Mouse (Mus musculus): ENCODE measurements at regions not wholly inside any gene's neighbourhood (a gene's known extent, or its start where the extent isn't known, plus 50 kb on each side); places are given as distances from the start of the nearest gene placed in this dataset.

DNA sequence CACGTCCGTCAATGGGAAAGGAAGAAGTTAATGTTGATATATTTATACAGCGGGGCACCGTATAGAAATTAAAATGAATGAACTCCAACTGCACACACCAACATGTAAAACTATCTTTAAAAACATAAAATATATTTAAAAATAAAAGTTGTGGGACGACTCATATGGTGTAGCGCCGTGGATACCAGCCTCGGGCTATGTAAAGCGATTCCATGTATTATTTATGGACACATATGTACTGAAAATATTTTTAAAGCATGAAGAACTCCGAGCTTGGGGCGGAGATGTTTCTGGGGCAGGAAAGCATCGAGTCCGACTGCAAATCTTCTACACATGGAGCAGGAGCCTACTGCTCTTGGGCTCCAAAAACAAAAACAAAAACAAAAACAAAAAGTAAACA lies 182.4 kb downstream of the Cryba4 start:
- intact Hi-C loops (cut with DNase I): loop anchor here (10.0 kb wide), 1 partner anchor 655 kb away; the partner anchor contains the start of gene Mn1

DNA sequence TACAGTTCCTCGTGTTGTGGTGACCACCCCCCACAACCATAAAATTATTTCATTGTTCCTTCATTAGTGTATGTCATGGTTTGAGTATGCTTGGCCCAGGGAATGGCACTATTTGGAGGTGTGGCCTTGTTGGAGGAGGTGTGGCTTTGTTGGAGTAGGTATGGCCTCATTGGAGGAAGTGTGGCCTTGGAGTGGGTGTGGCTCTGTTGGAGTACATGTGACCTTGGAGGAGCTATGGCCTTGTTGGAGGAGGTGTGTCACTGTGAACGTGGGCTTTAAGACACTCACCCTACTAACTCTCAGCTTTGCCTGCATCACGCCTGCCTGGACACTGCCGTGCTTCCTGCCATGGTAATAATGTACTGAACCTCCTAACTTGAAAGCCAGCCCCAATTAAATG lies 179.9 kb downstream of the Cryba4 start:
- no peak for DNase-seq
- intact Hi-C loops (cut with DNase I): loop anchor here (10.0 kb wide), 1 partner anchor 658 kb away; the partner anchor contains the start of gene Mn1

More for the DNA sequence above, 182.4 kb downstream of the Cryba4 start:
- DNase-seq: no peak

DNA sequence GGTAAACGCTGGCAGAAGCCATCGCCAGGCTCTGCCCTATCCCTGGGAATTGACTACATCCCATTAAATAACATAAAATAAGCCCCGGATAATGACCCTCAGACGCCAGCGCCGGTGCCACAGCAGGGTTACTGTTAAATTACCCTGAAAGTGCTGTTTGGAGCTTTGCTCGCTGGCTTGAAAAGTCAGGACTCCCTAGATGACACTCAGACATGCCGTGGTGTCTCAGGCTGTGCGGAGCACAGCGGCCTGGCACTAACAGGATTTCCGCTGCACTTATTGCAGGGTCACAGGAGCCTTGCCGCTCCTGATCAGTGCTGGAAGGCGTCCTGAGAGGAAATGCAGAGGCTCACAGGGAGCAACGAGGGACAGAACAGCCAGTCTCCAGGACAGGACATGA lies 175.2 kb downstream of the Cryba4 start:
- intact Hi-C loops (cut with DNase I): loop anchor here (10.0 kb wide), 1 partner anchor 662 kb away; the partner anchor contains the start of gene Mn1

DNA sequence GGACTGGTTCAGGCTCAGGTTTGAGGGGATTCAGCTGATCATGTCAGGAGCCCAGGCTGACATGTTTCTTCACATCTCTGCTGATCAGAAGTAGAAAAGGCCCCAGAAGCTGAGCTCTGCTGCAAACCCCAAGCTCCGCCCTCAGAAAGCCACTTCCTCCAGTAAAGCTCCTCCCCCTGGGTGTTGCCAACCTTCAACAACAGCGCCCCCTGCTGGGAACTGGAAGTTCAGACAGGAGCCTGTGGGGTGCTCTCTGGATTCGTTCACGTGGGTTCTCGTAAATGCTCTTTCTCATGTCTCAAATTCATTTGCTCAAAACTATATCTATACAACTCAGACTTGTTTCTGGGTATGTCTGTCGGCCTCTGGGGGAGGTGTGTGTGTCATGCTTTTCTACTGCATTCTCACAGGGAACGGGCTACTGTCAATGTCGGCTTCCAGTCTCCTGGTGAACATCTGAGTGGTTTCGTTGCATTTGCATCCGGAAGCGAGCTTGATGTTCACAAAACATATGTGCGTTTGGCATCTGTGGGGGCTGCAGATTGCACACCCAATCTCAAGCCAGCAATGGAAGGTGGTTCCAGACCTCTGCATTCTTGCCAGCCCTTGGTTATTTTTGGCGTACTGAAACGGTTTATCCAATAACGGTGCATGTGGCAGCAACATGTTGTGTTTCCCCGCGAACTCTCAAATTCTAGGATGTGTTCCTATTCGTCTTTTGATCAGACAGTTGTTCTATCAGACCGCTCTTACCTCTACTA lies 174.3 kb downstream of the Cryba4 start:
- intact Hi-C loops (cut with DNase I): loop anchor here (10.0 kb wide), 1 partner anchor 663 kb away; the partner anchor contains the start of gene Mn1
- DNase-seq: peak in 1 of 2 experiments; percentile 32

More for the DNA sequence above, 175.2 kb downstream of the Cryba4 start:
- DNase-seq: no peak

DNA sequence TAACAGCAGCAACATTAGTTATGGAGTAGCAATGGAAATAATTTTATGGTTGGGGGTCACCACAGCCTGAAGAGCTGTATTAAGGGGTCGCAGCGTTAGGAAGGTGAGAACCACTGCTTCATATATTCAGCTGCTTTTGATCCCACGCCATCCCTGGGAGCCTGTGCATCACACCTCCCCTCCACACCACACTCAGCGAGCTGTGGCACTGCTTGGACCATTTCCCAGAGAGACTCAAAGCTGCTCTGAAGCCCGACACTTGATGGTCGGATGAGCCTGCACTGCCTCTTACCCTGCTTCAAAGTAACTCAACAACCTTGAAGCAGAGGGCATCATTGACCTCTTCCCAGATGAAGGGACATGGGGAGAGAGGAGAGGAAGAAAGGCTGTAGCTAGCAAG lies 171.3 kb downstream of the Cryba4 start:
- intact Hi-C loops (cut with DNase I): no loop called here
- DNase-seq: no peak

DNA sequence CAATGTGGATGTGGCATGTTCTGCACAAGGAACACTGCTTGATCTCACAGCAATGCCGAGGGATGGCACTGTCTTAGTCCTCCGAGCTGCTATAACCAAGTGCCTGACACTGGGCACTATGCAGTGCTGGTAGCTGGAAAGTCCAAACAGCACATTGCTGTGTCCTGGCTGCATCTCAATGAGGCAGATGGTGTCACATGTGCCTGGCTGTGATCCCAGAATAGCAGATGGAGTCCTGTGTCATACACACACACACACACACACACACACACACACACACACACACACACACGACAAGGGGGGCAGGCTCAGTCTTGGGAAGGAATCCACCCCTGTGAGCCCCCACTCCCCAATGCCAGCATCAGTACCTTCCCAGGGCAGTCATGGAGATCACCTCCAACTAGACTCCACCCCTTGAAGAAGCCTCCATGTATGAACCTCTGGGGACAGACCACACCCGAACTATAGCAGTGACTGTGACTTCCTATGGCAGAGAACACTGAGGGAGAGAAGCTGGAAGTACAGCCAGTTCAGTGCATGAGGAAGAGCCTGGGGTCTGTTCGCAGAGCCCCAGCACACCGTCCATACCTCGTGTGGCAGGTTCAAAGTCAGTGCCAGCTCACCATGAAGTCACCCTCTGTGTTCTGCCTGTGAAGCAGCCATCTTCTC lies 160.3 kb downstream of the Cryba4 start:
- peak; percentile 71 to 75 for DNase-seq
- intact Hi-C loops (cut with DNase I): no loop called here

DNA sequence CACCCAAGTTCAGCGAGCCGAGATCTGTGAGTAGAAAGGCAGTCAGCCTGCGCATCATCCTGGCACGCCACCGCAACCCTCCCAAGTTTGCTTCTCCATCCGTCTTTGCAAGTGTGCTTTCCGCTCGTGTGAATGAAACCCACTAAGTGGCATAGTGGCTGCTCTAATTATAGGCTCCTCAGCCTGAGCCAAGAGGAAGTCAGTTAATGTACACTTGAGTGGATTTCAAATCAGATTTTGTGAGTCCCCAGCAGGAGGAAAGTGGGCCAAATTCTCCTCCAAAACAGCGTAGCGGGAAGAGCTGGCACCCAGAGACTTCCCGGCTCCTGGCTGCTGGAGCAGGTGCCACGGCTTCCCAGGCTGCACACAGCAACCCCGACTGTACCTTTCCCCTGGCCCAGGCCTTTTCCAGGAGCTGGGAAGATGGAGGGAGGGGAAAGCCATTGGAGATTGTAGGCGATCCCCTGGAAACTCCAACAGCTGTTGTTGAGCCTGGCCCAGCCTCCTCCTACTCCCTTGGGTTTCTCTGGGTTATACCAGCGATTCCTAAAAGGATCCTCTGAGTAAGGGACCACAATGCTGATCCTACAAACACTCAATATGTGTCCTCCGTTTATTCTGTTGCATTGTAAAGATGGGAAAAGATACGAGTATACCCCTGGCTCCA lies 158.3 kb downstream of the Cryba4 start:
- peak in 1 of 2 experiments; percentile 11 for DNase-seq
- intact Hi-C loops (cut with DNase I): no loop called here

DNA sequence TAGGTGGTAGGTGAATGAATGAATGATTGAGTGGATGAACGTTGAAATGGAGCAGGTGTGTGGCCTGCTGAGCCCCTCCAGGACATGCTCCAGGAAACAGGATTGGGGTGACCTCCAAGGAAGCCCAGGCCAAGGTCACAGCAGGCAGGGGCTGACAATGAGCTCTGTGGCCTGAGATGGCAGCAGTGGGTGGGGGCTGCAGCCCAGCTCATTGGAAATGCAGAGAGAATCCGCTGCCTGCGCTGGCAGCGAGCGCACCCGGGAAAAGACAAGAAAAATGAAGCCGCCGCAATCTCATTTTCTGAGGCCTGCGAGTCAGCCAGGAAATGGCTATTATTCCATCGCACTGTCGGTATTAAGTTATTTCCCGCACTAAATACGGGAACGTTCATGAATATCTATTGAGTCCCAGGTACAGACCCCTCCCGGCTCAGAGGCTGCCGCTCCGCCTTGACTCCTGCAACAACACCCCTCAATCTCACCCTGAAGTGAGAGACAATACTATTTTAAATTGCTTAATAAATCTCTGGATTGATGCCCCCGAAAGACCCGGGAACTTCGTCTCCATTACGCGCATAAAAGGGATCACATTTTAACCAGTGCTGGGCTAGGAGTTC lies 153.7 kb downstream of the Cryba4 start:
- intact Hi-C loops (cut with DNase I): no loop called here
- DNase-seq: no peak

DNA sequence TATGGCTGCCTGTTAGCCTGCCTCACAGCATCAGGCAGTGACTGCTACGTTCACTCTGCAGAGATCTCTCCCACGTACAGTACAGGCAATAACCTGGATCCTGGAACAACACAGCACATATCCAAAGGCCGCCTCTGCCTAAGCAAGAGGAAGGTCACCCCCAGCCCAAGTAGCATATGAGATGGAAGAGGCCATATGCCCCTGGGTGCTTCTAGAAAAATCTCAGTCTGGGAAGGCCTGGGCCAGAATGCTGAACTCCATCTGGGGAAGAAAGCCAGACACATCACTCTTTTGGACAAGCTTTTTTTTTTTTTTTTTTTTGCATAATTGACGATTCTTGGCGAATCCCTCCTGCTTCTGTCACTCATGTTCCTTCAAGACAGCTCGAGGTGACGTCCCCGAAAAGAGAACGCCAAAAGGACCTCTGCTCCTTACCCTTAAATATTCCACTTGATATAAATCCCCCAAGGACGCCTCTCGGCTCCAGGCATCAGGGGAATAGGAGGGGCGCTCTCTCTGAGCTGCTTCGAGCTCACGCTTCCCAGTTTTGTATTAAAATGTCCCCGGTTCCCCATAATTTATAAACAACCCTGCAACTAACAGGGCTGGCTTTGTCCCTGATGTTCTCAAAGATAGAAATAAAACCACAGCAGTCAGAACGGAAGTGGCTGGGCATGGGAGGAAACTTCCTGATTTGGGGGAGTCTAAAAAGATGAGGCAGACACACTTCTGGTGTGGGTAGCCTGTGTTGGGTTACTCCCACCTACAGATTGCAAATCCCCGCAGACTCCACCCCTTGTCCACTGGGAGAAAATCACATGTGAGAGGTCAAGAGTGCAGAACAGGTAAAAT lies 150.4 kb downstream of the Cryba4 start:
- DNase-seq: peak in 1 of 2 experiments; percentile 16
- intact Hi-C loops (cut with DNase I): no loop called here

DNA sequence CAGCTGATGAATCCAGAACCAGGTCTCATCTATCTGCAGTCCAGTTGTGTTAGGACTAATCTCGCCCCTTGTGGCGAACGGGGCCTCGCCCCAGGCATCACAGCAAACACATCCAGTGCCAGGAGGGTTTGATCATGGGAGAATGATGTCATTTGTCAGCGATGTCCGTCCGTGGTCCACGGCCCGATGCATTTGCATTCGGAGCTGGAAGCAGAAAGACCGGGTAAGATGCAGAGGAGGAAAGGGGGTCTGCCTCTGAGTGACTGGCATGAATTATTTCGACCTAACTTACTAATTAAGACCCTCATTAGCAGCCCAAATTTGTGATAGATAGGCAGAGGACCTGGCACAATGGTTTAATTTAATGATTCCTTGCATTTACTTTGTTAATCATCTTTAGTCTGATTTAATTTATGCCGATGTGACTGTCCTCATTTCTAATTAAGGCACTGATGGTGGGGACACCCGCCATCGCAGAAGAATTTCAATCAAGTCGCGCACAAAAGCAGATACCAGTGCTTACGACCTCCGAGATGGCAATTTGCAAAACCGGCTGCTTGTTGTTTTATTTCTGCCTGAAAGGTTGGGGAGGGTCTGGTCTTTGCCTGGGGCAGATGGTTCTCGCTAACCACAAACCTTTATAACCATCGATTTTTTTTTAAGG lies 141.9 kb downstream of the Cryba4 start:
- peak; percentile 18 to 27 for DNase-seq
- intact Hi-C loops (cut with DNase I): no loop called here

DNA sequence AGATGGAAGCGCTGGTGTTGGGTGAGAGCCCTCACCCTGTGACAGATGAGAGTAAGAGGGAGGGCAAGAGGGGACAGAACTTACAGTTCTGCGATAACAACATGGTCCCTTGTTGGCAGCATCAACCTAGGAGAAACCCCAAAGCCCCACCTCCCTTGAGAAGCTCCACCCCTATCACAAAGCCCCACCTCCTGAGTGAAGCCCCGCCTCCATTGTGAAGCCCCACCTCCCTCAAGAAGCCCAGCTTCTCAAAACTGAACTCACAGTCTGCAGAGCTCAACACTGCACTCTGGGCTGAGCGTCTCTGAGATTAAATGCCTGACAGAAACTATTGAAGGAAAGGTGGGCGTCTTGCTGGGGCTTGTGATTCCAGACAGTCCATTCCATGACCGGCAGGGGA lies 131.6 kb downstream of the Cryba4 start:
- no peak for DNase-seq
- intact Hi-C loops (cut with DNase I): no loop called here

DNA sequence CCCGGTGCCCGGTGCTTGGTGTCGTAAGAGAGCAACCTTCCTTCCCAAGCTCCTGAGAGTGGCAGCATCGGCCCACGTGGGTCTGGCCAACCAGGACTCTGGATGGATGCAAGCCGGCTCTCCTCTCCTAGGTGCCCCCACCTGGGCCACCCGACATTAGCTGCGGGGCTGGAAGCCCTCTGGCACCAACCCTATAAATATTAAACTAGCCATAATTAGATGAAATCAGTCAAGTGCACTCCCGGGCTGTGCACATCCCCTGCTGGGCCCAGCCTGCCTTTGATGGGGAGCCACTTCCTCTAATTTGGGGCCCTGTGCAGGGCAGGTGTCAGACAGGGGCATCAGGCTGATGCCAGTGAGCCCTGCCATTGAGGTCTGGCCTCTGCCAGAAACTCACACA lies 130.8 kb downstream of the Cryba4 start:
- no peak for DNase-seq
- intact Hi-C loops (cut with DNase I): no loop called here

DNA sequence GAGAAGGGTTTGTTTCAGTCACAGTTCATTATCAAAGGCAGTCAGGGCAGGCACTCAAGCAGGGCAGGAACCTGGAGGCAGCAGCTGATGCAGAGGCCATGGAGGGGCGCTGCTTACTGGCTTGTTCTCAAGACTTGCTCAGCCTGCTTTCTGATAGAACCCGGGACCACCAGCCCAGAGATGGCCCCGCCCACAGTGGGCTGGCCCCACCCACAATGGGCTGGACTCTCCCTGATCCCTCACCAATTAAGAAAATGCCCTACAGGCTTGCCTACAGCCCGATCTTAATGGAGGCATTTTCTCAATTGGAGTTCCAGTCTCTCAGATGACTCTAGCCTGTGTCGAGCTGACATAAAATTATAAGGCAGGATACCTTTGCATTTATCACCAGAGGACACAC lies 129.7 kb downstream of the Cryba4 start:
- intact Hi-C loops (cut with DNase I): no loop called here

DNA sequence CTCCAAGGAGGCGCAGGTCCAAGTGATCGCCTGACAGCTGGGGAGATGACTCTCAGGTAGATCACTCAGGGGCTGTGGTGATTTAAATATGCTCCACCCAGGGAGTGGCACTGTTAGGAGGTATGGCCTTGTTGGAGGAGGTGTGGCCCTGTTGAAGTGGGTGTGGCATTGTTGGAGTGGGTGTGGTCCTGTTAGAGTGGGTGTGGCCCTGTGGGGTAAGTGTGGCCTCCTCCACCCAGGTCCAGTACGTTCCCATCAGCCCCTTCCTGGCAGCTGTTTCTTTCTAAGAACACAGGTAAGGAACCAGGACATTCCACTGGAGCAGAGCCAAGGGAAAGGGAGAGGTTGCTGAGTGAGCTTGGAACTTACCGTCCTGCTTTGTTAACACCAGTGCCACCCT lies 125.1 kb downstream of the Cryba4 start:
- intact Hi-C loops (cut with DNase I): no loop called here
- no peak for DNase-seq

More for the DNA sequence above, 129.7 kb downstream of the Cryba4 start:
- no peak for DNase-seq

DNA sequence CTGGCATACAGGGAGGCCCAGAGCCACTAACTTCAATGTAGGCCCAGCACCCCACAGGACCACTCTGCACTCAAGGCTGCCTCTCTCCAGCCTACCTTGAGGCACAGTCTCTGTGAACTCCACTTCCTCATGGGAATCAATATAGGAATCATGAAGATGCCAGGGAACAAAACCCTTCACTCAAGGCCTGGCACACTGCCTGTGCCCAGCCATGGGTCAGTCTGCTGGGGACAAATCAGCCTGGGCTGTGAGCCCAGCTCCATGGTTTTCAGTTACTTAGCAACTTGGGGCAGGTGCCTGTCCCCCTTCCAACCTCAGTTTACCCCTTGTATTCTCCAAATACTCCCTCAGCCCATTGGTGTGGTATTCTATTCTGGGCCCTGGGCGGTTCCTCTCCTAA lies 119.6 kb downstream of the Cryba4 start:
- peak in 1 of 2 experiments; percentile 23 for DNase-seq
- intact Hi-C loops (cut with DNase I): no loop called here

DNA sequence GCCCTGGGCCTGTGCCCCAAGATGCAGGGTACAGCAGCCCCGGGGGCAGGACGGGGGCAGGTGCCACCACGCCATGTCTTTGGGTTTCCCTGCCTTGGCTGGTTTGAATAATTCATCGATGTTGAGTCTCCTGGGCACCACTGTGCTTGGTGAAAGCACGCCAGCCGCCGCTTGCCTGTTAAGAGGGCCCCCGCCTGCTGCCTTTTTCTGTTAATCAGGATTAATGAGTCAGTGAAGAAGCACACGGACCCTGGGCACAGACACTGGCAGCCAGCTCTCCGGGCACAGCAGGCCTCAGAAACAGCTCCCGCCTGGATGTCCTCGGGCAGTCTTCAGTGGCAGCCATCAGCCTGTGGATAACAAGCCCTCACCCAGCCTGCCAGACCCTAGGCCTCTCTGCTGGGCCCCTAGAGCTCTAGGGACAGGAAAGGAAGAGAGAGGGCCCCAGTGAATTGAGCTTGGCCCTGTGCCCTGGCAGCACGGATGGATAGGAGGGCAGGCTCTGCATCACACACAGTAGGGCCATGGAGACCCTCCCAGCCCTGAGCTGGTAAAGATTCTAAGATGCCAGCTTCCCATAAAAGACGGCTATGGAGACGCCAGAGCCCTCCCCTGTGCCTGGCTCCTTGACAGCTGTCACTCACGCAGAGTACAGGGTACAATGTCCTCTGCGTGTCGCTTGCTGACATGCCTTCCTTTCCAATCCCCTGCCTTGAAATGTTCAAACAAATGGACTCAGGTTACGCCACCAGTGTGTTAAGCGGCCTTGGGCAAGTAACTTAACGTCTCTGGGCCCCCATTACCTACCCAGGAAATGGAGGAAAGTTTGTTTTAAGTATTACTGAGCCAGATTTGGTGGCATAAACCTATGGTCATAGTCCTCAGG lies 118.4 kb downstream of the Cryba4 start:
- DNase-seq: no peak
- intact Hi-C loops (cut with DNase I): no loop called here

DNA sequence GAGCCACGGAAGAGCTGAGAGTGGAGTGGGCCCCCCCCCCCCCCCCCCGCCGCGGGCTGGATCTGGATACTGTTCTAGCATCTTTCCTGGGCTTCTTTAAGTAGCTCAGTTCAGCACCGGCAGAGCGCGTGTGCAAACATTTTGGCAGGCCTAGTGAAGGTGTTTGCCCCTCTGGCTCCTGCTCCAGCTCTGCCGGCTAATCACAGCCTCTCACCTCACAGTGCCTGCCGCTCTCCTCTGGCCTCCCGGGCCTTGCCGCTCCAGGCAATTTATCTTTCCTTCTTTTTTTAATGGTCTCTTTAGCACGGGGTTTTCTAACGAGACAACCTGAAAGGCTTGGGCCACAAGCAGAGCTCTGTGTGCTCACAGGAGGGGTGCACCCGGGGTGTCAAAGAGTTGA lies 115.7 kb downstream of the Cryba4 start:
- no peak for DNase-seq
- intact Hi-C loops (cut with DNase I): no loop called here

DNA sequence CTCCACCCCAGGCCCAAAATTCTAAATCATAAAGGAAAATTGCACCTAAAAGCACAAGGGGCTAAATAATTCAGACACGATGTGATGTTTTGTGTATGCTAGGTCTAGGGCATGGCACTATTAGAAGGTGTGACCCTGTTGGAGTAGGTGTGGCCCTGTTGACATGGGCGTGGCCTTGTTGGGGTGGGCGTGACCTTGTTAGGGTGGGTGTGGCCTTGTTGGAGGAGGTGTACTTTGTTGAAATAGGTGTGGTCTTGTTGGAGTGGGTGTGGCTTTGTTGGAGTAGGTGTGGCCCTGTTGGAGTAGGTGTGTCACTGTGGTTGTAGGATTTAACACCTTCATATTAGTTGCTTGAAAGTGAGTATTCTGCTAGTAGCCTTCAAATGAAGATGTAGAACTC lies 114.1 kb downstream of the Cryba4 start:
- intact Hi-C loops (cut with DNase I): no loop called here
- DNase-seq: no peak

DNA sequence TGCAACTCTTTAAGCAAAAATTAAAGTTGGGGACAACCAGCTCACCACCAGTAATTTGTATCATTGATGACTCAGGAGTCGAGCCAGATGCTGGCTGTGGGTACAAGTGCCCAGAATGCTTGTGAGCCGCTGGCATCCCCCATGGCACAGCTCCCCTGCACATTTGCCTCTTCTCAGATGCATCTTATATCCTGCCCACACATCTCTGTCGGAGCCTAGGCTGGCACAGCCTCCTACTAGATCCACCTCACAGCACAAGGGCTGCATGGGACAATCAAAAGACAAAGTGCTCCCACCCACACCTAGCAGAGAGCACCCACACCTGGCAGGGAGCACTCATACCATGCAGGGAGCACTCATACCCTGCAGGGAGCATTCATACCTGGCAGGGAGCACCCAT lies 109.6 kb downstream of the Cryba4 start:
- intact Hi-C loops (cut with DNase I): no loop called here
- no peak for DNase-seq

Measured in heart, postnatal 10 days (tissue).